Mouse (Mus musculus): Measurements from ENCODE around the gene Klhl40. TPM values are rescaled to one million over a fixed set of nuclear protein-coding genes. Genes with fewer than 3 reads are reported as not detected.

The Klhl40 gene
- total RNA-seq, 2 experiments from 2014 or later: 116 to 215 TPM

- peak; percentile 49 for DNase-seq
These were observed 738 bp downstream of the Klhl40 start for GRCm38 (mm10) chr9:121778066-121778624.

GRCm38 (mm10) chr9:121784801-121785200, 7.4 kb downstream of the Klhl40 start:
- no peak for DNase-seq

GRCm38 (mm10) chr9:121785261-121785660, 7.9 kb downstream of the Klhl40 start:
- DNase-seq: no peak

GRCm38 (mm10) chr9:121786359-121786758, 9.0 kb downstream of the Klhl40 start:
- no peak for DNase-seq

DNA sequence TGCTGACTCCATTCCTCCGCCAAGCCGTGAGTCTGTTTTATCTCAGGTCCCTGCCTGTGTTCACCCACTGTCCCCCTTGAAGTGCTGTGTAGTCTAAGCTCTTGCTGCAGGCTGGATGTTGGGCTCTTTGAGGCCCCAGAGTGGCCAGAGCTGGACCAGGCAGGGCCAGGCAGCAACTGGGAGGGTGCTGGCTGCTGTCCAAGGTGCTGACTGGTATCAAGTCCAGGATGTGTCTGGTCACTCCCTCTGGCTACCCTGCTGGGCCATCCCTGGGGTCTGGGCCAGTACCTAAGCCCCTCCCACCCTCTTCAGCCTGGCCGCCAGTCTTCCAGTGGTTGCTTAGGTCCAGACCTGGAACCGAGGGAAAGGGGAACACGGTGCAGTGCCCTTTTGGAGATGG, 13.8 kb downstream of the Klhl40 start:
- peak; percentile 89 for DNase-seq

GRCm38 (mm10) chr9:121791757-121792521, 14.5 kb downstream of the Klhl40 start, which contains the start of gene Hhatl:
TSS of gene Hhatl (minus strand) at chr9:121792507.
- DNase-seq: peak; percentile 78

- no peak for DNase-seq
These were observed 17.6 kb downstream of the Klhl40 start for GRCm38 (mm10) chr9:121794972-121795539.

- DNase-seq: no peak
These were observed 20.3 kb downstream of the Klhl40 start for GRCm38 (mm10) chr9:121797722-121798121.

GRCm38 (mm10) chr9:121798887-121799520, 21.6 kb downstream of the Klhl40 start:
- no peak for DNase-seq

- DNase-seq: no peak
These were observed 25.3 kb downstream of the Klhl40 start for GRCm38 (mm10) chr9:121802747-121803146.

DNA sequence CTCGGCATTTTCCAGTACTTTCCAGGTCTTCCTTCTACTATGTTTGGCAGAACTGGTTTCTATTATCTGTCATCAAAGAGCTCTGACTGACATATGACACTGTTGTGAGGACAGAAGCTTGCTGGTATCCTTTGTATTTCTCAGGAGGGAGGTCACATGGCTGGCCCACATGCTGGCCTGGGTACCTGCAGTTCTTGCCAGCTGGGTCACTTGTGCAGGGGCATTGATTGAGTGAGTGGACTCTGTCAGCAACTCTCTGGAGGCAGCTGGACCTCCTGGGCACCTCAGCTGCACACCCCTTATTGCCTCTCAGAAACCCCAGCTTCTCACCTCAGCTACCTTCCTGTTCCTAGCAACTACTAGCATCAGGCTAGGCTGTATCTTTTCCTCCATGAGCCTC, 30.1 kb downstream of the Klhl40 start:
- no peak for DNase-seq

DNA sequence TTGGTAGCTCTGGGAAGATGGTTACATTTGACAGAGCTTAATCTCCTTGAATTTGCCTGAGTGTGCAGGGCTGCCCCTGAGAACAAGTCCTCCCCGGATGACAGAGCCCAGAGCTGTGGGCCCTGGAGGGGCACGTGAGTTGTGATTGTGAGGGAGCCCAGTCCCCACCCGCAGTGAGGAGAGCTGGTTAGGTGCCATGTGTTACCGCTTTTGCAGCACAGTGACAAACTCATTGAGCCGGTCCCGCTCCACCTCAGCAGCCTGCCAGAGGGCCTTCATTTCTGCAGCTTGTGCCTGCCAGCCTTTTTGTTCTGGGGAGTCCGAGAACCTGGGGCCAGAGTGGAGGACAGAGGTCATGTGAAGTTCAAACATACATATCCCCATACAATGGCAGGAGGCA, 30.5 kb downstream of the Klhl40 start:
- no peak for DNase-seq

DNA sequence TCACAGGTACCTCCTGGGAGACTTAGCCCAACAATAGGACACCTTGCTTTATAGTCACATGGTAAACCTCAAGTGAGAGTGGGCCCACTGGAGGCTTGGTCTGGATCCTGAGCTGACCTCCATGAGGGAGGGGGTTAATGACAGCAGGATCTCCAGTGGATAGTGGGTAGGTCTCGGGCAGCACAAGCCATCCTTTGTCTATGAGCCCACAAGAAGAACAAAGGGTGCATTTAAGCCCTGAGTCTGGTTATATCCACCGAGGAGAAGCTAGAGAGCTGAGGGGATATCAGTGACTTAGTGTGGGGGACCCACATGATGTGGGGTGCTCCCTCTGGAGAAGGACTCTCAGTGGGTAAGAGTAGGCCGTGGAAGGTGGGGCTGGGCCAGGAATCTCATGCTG, 31.1 kb downstream of the Klhl40 start:
- DNase-seq: no peak

- no peak for DNase-seq
These were observed 32.8 kb downstream of the Klhl40 start for GRCm38 (mm10) chr9:121810081-121810821.

GRCm38 (mm10) chr9:121815183-121815582, 37.8 kb downstream of the Klhl40 start:
- DNase-seq: no peak

- DNase-seq: peak; percentile 69
These were observed 41.8 kb downstream of the Klhl40 start for GRCm38 (mm10) chr9:121819073-121819770.

DNA sequence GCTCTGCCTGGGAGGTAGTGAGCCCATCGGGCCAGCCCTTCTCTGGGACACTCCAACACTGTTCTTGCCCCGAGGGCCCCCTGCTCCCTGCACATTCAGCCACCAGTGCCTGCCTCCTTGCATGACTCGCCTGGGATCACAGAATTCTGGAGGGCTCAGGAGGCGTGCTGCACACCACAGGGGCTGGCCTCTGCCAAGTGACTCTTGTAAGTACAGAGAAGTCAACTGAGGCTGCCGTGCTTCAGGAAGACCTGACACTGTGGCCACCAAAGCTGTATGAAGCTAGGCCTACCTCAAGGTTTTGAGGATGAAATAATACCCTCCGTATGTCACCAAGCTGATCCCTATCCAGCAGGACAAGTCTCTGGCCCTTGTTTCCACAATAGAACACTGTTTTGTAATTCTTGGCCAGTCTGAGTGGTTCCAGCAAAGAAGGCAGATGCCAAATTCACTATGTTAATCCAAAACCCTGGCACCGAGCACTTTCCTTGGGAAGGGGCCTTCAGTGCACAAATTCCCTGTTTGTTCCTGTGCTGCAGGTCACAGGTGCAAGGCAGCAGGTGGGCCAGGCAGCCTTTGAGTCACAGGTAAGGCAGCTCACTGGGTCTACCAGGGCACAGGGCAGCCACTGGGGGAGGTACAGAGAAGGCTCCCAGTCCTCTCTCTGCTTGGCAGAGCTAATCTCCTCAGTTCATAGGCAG, 42.5 kb downstream of the Klhl40 start:
- no peak for DNase-seq

DNA sequence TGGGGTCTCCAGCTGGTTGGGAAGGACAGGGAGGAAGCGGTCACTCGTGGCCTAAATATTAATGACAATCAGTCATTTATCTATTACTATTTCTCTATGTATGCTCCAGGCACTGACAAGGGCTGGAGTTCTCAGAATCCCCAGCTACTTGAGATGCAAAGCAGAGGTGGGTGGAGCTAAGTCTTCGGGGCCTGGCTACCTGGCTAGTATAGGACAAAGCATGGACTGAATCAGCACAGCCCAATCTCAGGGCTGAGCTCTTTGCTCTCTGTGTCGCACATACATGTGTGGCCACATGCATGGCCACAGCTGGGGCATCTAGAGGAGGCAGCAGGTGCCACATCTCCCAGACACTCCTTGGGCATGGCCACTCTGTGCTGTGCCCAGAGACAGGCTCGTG, 43.4 kb downstream of the Klhl40 start:
- no peak for DNase-seq

GRCm38 (mm10) chr9:121822585-121822991, 45.2 kb downstream of the Klhl40 start:
- no peak for DNase-seq

DNA sequence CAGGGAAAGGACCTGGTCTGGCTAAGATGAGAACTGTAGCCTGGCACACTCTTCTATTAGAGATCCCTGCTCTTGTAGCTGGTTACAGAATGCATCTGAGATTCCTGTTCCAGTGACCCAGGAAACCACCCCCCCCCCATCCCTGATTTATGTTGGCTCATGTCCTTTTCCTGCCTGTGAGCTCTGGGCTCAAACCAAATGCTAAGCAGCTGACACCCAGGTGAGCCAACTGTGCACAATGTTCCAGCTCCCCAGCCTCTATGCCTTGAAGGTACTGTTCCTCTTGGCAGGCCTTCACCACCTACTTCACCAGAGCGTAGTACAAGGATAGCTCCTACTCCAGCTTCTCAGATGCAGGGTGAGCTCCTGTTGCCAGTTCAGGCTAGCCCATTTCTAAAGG, 45.6 kb downstream of the Klhl40 start:
- DNase-seq: no peak

DNA sequence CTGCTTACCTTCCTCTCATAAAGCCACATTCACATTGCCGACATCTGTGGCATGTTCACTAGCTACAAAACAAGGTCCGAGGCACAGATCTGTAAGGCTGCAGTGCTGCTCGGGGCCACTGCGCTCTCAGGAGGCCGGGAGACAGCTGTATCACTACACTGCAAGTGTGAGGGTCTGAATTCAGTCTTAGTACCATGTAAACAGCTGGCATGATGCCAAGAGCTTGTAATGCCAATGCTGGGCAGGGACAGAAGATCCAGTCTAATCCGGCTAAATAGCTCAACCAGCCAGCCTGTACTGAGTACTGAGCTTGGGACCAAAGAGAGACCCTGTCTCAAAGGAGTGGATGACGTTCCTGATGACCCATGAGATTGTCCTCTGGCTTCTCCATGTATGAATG, 46.6 kb downstream of the Klhl40 start:
- no peak for DNase-seq
